ENCODE assay signal across 29 mouse cellular contexts in genomic region chr9:83389570-83389969, GRCm38 (mm10). TPM values are rescaled to one million over a fixed set of nuclear protein-coding genes. Genes with fewer than 3 reads are reported as not detected.
DNase-seq lines count a peak whose midpoint lies in the region; ATAC-seq and TF ChIP-seq lines count a peak whose summit lies in the region.
"Had no signal": no experiment of that assay in that cellular context is flagged by ENCODE, and none has a peak within 500 bp of the region (broad histone marks: within the 10 kb centered on the region; RNA-seq: fewer than 3 reads in every experiment).

No protein-coding gene starts in this region.

- DNase-seq in embryonic facial prominence, embryonic 10.5 days (ENCODE audit: low spot score): no peak
- peak; percentile 50 for DNase-seq in midbrain, embryonic 14.5 days
- no peak for DNase-seq in midbrain, postnatal 0 days (ENCODE audit: low spot score)
- DNase-seq in retina, postnatal 1 day: peak; percentile 48
- DNase-seq in retina, embryonic 14.5 days (ENCODE audit: low spot score): no peak
- no peak for DNase-seq in embryo, embryonic 10 days (ENCODE audit: low spot score)
- DNase-seq: adrenal gland, adult 8-10 months; adrenal gland, postnatal 14 days; adrenal gland, postnatal 36 days; B cell, adult 2 months; cerebellum, adult 11 months; cerebellum, adult 18-20 months; cerebellum, adult 8-10 months; cerebellum, adult 9-11 months; cerebellum, postnatal 14 days; embryo, embryonic 11 days had no signal

- H3K9ac ChIP-seq in embryonic facial prominence, embryonic 12.5 days: no peak overlapping the region
- no peak overlapping the region for H3K9ac ChIP-seq in midbrain, embryonic 14.5 days (replicated peaks; ENCODE audit: low read length)
- no peak overlapping the region for H3K9ac ChIP-seq in midbrain, postnatal 0 days (replicated peaks; ENCODE audit: low read length, poor library complexity, severe bottlenecking)
- H3K9ac ChIP-seq: embryonic facial prominence, embryonic 13.5 days; embryonic facial prominence, embryonic 15.5 days; forebrain, embryonic 12.5 days had no signal

- H3K9me3 ChIP-seq in embryonic facial prominence, embryonic 12.5 days: no peaks in the 10 kb centered on the region
- no peaks in the 10 kb centered on the region for H3K9me3 ChIP-seq in embryonic facial prominence, embryonic 10.5 days
- no peaks in the 10 kb centered on the region for H3K9me3 ChIP-seq in midbrain, embryonic 14.5 days (ENCODE audit: control insufficient read depth, low read length)
- H3K9me3 ChIP-seq in midbrain, postnatal 0 days (ENCODE audit: low read length): no peaks in the 10 kb centered on the region
- H3K9me3 ChIP-seq: embryonic facial prominence, embryonic 13.5 days; embryonic facial prominence, embryonic 15.5 days; forebrain, embryonic 10.5 days; forebrain, embryonic 12.5 days; G1E had no signal

- 62% methylated on average over 9 of the region's 9 CpGs for WGBS in embryonic facial prominence, embryonic 12.5 days
- 76% methylated on average over 9 of the region's 9 CpGs for WGBS in embryonic facial prominence, embryonic 10.5 days
- 59% methylated on average over 9 of the region's 9 CpGs for WGBS in midbrain, embryonic 14.5 days
- 39% methylated on average over 9 of the region's 9 CpGs for WGBS in midbrain, postnatal 0 days

- H3K4me3 ChIP-seq in embryonic facial prominence, embryonic 12.5 days: no peak overlapping the region
- H3K4me3 ChIP-seq in embryonic facial prominence, embryonic 10.5 days: no peak overlapping the region
- no peak overlapping the region for H3K4me3 ChIP-seq in midbrain, embryonic 14.5 days (replicated peaks; ENCODE audit: low read depth, low read length)
- H3K4me3 ChIP-seq in midbrain, postnatal 0 days (ENCODE audit: low read depth, low read length): no peak overlapping the region
- H3K4me3 ChIP-seq: embryonic facial prominence, embryonic 13.5 days; embryonic facial prominence, embryonic 15.5 days; erythroblast, embryonic 14.5 days; forebrain, embryonic 10.5 days; forebrain, embryonic 12.5 days had no signal

- peaks cover 8% of the 10 kb centered on the region; the same call in 1 of the 2 replicates for H3K36me3 ChIP-seq in embryonic facial prominence, embryonic 12.5 days
- peaks cover 8% of the 10 kb centered on the region for H3K36me3 ChIP-seq in embryonic facial prominence, embryonic 10.5 days (replicated peaks)
- H3K36me3 ChIP-seq in midbrain, embryonic 14.5 days (ENCODE audit: control insufficient read depth, insufficient read depth, low read length): peaks cover 9% of the 10 kb centered on the region; the same call in 1 of the 2 replicates
- H3K36me3 ChIP-seq in midbrain, postnatal 0 days (ENCODE audit: insufficient read depth, low read length): peaks cover 8% of the 10 kb centered on the region; the same call in 1 of the 2 replicates
- H3K36me3 ChIP-seq: G1E had no signal

- 0 out of 2 replicates have a peak overlapping the region, but pooled peaks have one; percentile 4 for H3K27ac ChIP-seq in embryonic facial prominence, embryonic 12.5 days
- no peak overlapping the region for H3K27ac ChIP-seq in embryonic facial prominence, embryonic 10.5 days (replicated peaks)
- no peak overlapping the region for H3K27ac ChIP-seq in midbrain, embryonic 14.5 days (replicated peaks; ENCODE audit: low read depth, low read length)
- H3K27ac ChIP-seq in midbrain, postnatal 0 days (ENCODE audit: low read depth, low read length): no peak overlapping the region
- H3K27ac ChIP-seq: embryonic facial prominence, embryonic 13.5 days; embryonic facial prominence, embryonic 15.5 days; forebrain, embryonic 10.5 days; forebrain, embryonic 12.5 days had no signal

- no peak for ATAC-seq in embryonic facial prominence, embryonic 12.5 days (ENCODE audit: insufficient number of reproducible peaks, insufficient read depth, low FRiP score, low TSS enrichment)
- ATAC-seq in midbrain, embryonic 14.5 days (ENCODE audit: low FRiP score, low TSS enrichment): no peak
- ATAC-seq in midbrain, postnatal 0 days (ENCODE audit: low FRiP score): no peak
- ATAC-seq: activated CD4-positive, CD25-positive, alpha-beta regulatory T cell, adult 4 months; CD4-positive, CD25-positive, alpha-beta regulatory T cell, adult 4 months; forebrain, embryonic 14.5 days; forebrain, embryonic 16.5 days; Patski had no signal

- no peak overlapping the region for H3K4me2 ChIP-seq in embryonic facial prominence, embryonic 12.5 days (replicated peaks)
- H3K4me2 ChIP-seq in midbrain, embryonic 14.5 days (ENCODE audit: low read length): no peak overlapping the region
- H3K4me2 ChIP-seq in midbrain, postnatal 0 days (ENCODE audit: low read depth, low read length, poor library complexity, severe bottlenecking): no peak overlapping the region
- H3K4me2 ChIP-seq: embryonic facial prominence, embryonic 13.5 days; embryonic facial prominence, embryonic 15.5 days; forebrain, embryonic 12.5 days had no signal

- no peak for TF ChIP-seq CTCF in midbrain, postnatal 0 days (IDR thresholded peaks at IDR 0.05)

- H3K4me1 ChIP-seq in embryonic facial prominence, embryonic 12.5 days: peaks cover 3% of the 10 kb centered on the region; the same call in 1 of the 2 replicates
- no peaks in the 10 kb centered on the region; the same call in 1 of the 2 replicates for H3K4me1 ChIP-seq in embryonic facial prominence, embryonic 10.5 days
- H3K4me1 ChIP-seq in midbrain, embryonic 14.5 days (ENCODE audit: control insufficient read depth, insufficient read depth, low read length): peaks cover 5% of the 10 kb centered on the region; the same call in 1 of the 2 replicates
- H3K4me1 ChIP-seq in midbrain, postnatal 0 days (ENCODE audit: insufficient read depth, low read length): no peaks in the 10 kb centered on the region; the same call in 1 of the 2 replicates
- H3K4me1 ChIP-seq: forebrain, embryonic 10.5 days had no signal

- H3K27me3 ChIP-seq in embryonic facial prominence, embryonic 12.5 days: no peaks in the 10 kb centered on the region
- H3K27me3 ChIP-seq in embryonic facial prominence, embryonic 10.5 days (replicated peaks; ENCODE audit: low read depth, poor library complexity, severe bottlenecking): no peaks in the 10 kb centered on the region
- H3K27me3 ChIP-seq in midbrain, embryonic 14.5 days (ENCODE audit: control insufficient read depth, insufficient read depth, low read length): no peaks in the 10 kb centered on the region
- H3K27me3 ChIP-seq in midbrain, postnatal 0 days (ENCODE audit: insufficient read depth, low read length): no peaks in the 10 kb centered on the region
- H3K27me3 ChIP-seq: CH12.LX; embryonic facial prominence, embryonic 13.5 days; embryonic facial prominence, embryonic 15.5 days; forebrain, embryonic 12.5 days; Patski had no signal

RNA-seq across cellular contexts. Expression of gene Lca5, which starts 51.4 kb away (rescaled TPM):
- 21.0 and 23.9 TPM in 2 replicates for polyA plus RNA-seq in embryonic facial prominence, embryonic 12.5 days (2016; fragmentation: Nextera tagmentation; extraction: Ambion mirVana)
- polyA plus RNA-seq in embryonic facial prominence, embryonic 10.5 days (2016; fragmentation: Nextera tagmentation; extraction: Ambion mirVana): 17.9 and 18.1 TPM in 2 replicates
- 19.6 and 23.5 TPM in 2 replicates for polyA plus RNA-seq in midbrain, embryonic 14.5 days (2014; fragmentation: Nextera tagmentation; extraction: Ambion mirVana)
- 12.8 and 28.6 TPM in 2 replicates for total RNA-seq in midbrain, postnatal 0 days (2014; rRNA removed)
- 11.0 and 14.5 TPM in 2 replicates for polyA plus RNA-seq in midbrain, postnatal 0 days (2015; fragmentation: Nextera tagmentation; extraction: Ambion mirVana)
- polyA plus RNA-seq: erythroblast, embryonic 14.5 days had no signal

Comparison
In these comparisons a context has a peak if more than half of its experiments do, and no peak if none do; other contexts are left out.
1. DNase-seq: peak in midbrain, embryonic 14.5 days (single experiment) and retina, postnatal 1 day (single experiment); none in embryonic facial prominence, embryonic 10.5 days (single experiment), midbrain, postnatal 0 days (single experiment), retina, embryonic 14.5 days (single experiment) and embryo, embryonic 10 days (single experiment).